Mouse (Mus musculus) right cerebral cortex, postnatal 10 days (tissue): Measurements from ENCODE around the gene Sdr39u1.
A peak's percentile ranks its signal among the peaks of the same experiment; 100 is the strongest.

ENCODE experiments used
- DNase-seq, 2 experiments: peaks; one replicate each; pipeline ENCODE4 v3.0.0; 2021; ENCODE audit warnings: low spot score in 2 of 2

Gene Sdr39u1

DNA sequence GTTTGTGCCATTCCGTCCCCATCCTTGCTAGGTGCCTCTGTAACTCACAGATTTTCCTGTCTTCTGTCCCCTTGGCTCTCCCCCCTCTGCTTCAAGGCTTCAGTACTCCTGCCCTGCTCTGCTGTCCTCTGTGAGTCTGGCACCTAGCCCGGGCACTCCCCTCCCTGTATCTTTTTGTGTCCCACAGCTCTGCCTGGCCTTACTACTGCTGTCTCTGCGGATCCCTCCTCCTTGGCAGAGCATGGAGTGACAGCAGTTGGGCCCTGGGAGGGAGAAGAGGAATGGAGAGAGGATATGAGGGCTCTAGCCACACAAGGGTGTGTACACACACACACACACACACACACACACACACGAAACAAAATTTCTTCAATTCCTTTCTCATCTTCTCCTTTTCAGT is 15.9 kb downstream of the Sdr39u1 start, which contains the start of gene Cbln3:
Cbln3 (minus strand) TSS at position 227 of the 400 bp plus-strand sequence.
- DNase-seq: peak; percentile 60 to 71

DNA sequence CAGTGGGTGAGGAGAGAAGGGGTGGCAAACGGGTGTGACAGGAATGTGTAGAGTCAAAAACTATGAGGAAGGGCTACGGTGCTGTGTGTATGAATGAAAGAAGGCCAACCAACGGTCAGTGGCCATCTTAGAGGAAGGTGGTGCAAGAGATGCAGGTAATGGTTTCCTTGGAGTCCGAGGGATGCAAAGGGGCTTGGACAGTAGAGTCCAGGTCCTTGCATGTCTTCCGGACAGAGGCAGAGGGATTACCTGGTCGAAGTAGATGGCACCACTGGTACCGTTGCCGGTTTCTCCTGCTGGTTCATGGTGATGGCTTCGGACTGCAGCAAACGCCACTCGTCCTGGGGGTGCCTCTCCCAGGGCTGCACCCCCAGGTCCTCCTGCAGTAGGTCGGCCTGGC is 16.4 kb downstream of the Sdr39u1 start:
- DNase-seq: no peak

DNA sequence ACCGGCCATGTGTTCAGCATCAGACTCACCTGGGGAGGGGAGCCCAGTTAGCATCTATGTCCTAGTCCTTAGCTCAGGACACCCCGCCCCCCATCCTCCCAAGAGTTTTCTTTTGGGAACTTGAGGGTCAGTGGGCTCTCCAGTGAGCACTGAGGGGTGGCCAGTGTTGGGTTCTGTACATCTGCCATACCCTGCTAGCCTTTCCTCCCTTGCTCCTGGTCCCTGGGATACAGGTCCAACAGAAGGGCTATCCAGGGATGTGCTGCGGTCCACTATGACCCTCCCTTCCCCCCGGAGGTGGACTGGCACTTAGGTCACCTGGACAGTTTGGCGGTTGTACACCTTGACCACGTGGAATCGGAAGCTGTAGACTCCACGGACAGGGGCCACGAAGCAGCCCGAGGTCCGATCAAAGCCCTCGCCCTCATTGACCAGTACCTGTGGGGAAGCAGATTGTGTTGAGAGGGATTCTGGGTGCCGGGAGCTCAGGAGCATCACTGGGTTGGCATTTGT is 16.9 kb downstream of the Sdr39u1 start:
- DNase-seq: peak in 1 of 2 experiments; percentile 25

DNA sequence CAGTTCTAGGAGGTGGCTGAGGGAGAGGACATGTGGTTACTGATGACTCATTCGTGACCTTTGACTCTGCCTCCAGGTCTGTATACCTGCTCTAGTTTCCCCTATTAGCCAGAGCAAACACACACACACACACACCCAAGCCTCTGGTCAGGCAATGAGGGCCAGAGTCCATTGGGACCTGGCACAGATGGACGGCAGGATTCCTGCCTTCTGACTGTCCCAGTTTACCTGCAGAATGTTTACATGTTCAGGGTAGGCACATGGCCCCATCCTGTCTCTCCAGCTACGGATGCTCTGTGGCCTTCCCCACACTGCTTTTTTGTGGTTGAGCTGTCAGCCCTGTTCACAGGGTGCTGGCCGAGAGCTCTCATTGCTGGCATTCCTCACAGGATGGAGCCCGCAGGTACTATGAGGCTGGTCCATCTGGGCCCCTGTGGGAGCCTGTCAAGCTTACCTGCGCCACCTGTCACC is 17.9 kb downstream of the Sdr39u1 start:
- DNase-seq: peak in 1 of 2 experiments; percentile 28

DNA sequence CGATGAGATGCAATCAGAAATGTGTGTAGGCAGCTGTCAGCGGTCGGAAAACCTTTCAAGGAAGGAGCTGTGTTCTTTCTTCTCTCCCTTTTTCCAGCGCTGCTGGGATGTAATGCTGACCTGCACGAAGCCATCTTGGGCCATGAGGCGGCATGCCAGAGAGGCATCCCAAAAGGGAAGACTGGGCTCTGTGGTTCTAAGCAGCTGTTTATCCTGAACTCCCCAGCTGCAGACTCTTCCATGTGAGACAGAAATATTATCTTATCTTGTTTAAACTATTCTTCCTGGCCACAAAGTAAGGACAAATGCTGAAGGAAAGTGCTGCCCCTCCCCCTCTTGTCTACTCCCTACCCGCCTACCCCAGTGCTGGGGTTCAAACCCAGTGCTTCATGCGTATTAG is 19.1 kb downstream of the Sdr39u1 start:
- no peak for DNase-seq

DNA sequence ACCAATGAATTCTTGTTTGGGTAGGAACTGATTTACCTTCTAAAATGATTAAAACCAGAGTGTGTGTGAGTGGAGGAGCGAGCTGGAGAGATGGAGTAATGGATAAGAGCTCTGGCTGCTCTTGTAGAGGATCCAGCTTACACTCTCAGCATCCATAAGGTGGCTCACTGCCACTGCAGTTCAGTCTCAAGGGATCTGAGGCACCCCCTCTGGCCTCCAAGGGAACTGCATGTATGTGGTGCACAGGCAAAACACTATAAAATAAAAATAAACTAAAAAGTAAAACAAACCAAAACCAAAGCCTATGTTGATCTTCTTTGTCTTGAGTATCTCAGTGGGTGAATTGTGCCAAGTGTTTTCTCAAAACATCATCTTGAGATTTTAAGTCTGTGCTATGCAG is 20.5 kb downstream of the Sdr39u1 start:
- DNase-seq: peak; percentile 85 to 87

DNA sequence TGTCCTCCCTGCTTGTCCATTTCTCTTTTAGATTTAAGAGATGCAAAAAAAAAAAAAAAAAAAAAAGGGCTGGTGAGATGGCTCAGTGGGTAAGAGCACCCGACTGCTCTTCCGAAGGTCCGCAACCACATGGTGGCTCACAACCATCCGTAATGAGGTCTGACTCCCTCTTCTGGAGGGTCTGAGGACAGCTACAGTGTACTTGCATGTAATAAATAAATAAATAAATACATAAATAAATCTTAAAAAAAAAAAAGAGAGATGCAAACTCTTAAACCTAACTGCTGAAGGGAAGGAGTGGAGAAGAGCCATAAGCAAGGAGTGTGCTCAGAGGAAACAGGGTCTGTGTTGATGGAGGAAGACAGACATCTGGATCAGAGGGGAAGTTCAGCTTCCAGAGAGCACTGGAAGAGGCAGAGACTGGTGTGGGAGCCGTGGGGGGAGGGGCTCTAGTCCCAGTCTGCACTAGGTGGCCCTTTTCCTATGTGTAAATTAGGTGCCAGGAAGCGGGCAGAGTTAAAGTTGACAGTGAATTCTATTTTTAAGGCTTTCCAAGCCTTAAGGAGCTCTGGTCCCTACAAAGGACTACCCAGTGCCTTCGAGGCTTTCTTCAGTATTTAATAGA is 21.7 kb downstream of the Sdr39u1 start:
- DNase-seq: no peak

DNA sequence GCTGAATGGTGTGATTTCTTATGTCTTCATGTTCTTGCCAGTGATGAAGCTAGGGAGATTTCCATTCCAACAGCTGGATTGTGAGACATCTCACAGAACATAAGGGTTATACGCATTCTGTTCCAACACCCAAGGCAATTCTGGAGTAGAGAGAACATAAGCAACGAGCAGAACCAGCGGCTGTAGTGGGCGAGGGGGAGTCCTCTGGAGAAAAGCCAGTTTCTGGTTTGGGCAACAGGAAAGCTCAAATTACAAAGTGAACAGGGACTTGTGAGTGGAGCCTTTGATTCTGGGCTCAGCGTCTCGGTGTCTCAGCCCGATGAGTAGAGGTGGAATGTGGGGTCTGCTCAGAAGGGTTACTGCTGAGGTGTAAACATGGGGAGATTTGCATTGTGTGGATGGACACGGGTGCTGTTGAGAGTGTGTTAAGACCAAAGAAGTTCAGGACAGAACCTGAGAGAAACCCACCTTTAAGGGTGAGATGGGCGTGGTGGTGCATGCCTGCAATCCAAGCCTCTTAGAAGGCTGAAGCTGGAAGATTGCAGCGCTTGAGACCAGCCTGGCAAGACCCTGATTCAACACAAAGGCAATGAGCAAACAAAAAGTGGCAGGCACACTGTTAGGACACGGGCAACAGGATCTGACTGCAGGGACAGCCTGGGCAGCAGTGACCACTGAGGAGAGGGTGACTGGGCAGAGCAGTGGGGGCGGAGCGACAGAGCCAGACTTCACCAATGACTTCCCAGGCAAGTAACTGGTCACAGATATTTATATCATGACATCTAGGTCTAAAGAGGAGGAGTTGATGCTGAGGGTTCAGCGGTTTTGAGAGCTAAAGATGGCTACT is 22.4 kb downstream of the Sdr39u1 start:
- DNase-seq: peak in 1 of 2 experiments; percentile 48

DNA sequence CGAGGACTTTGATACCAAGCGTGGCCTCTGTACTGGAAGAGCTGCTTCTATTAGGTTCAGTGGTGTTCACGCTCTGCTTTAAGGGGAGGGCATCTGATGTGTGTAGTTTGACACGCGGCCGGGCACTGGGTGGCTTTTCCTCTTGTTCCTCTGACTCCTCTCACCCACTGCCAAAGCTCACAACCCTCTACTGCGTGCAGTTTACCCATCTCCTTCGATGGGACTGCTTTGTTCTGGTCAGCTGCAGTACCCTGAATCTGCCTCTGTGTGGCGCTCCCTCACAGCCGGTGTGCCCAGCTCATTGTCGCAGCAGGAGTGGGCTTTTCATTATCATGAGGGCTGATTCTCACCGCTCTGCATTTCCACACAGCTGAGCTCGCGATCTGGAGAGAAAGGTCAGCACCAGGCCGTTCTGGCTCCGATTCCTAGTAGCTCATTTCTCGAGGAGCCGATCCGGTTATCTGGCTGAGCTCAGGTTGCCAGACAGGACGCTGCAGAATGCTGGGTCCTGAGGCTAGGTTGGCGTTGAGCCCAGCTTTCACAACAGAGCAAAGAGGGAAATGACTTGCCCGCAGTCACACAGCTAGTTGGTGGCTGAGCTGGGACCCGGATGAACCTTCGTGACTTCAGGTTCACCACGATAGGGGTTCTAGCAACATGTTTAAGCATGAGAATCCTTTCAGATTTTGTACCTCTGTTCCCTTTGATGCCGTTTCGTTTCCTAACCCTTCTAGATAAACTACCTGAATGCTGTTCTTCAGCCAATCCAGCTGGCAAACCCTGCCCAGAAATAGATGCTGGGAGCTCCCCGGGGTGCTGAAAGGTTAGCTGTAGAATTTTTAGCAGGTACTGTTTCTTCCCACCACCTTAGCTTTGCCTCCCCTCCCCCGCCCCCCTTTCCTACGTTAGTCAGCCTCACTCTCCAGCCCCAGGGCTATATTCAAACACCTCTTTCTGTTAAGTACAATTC is 26.1 kb downstream of the Sdr39u1 start:
- peak; percentile 76 to 85 for DNase-seq

DNA sequence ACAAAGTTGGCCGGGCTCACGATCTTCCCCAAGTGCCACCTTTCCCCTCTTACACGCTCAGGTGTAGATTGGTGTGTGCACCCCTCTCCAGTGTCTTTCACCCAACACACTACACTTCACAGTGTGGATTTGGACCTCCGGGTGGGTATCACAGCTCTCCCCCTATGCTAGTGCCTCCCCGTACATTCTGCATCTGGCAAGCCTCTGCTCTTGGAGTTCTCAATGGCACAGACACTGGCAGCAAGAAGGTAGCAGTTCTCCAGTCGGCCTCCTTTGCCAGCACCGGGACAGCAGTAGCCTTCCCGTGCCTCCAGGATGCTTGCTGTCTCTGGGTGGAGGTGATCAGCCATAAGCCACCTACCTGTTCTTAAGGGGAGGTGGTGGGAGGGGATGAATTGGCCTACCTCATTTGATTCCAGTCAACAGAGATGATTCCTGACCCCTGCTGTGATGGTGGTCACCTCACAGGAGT is 26.8 kb downstream of the Sdr39u1 start:
- DNase-seq: peak in 1 of 2 experiments; percentile 26

DNA sequence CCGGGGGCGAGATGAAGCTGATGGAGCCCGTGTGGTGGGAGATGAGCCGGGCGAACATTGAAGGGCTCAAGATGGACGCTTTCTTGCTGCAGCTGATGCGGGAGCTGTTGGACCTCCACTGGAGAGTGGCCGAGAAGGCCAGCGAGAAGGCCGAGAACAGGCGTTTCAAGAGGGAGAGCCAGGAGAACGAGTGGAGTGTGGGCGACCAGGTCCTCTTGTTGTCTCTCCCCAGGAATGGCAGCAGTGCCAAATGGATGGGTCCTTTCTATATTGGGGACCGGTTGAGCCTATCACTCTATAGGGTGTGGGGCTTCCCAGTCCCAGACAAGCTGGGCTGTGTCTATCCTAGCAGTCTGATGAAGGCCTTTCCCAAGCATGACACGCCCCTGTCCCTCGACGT is 27.5 kb downstream of the Sdr39u1 start:
- no peak for DNase-seq

DNA sequence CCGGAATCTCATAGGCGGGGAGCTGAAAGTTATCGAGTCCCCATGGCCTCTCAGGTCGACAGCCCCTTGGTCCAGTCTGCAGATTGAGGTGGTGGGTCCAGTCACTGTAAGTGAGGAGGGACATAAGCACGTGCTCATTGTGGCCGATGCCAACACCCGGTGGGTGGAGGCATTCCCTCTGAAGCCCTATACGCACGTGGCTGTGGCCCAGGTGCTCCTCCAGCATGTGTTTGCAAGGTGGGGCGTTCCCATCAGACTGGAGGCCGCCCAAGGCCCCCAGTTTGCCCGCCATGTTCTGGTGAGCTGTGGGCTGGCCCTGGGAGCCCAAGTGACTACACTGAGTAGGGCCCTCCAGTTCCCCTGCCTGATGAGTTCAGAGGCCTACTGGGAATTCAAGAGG is 28.1 kb downstream of the Sdr39u1 start:
- no peak for DNase-seq

DNA sequence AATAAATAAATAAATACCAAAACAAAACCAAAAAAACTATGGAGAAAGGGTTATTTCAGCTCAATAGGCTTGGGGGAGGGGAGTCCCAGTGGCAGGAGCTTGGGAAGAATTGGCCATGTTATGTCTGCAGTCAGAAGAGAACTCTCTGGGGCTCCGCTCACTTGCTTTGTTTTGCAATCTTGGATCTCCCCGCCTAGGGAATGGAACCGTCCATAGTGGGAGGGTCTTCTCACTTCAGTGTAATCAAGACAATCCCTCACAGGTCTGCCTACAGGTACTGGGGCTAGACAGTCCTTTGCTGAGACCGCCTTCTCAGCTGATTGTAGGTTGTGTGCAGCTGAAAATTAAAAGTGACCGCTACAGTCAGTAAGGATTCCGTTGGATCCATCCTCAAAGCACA is 30.6 kb downstream of the Sdr39u1 start:
- DNase-seq: no peak

DNA sequence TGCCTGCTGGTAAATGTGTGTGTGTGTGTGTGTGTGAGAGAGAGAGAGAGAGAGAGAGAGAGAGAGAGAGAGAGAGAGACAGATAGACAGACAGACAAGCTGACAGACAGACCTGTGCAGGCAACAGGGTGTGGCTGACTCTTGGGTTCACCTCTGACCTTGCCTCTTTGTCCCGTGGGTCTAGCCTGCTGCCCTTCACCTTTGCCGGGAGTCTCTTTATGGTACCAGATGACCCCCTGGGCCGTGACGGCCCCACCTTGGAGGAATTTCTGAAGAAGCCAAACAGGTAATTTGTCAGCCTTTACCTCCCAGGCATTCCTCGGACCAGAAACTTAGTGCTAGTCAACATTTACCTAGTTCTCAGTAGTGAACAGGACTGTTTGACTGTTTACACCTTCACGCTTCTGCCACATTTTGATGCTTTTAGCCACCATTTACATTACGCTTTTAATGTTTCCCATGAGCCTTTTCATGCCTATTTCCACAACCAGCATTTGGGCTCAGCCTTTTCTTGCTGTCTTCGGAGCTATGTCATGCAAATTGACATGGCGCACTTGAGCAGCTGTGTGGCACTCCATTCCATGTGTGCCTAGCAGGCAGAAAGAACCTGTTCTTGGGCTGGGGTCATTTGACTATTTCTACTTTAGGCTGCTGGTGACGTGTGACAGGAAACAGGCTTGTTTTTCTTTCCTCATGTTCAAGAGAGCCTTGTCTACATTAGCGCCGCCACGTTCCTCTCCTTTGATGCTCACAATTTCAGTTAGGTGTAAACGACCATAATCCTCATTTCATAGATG is 31.7 kb downstream of the Sdr39u1 start:
- no peak for DNase-seq

DNA sequence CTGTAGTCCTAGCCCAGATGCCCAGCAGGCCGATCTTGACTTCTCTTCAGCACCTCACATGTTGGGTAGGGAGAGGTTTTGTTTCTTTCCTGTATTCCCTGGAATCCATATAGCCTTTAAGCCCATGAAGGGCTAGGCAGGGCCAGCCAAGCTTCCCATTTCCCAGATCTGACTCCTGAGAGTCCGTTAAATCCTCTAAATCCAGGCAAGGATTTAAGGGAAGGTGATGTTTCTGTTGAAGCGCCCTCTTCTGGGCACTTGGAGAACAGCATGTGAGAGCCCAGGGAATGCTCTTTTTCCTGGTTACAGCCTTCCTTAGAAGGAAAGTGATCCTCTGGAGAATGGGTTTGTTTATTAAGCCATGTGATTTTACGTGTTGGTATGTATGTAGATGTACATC is 33.1 kb downstream of the Sdr39u1 start:
- peak; percentile 32 to 67 for DNase-seq

DNA sequence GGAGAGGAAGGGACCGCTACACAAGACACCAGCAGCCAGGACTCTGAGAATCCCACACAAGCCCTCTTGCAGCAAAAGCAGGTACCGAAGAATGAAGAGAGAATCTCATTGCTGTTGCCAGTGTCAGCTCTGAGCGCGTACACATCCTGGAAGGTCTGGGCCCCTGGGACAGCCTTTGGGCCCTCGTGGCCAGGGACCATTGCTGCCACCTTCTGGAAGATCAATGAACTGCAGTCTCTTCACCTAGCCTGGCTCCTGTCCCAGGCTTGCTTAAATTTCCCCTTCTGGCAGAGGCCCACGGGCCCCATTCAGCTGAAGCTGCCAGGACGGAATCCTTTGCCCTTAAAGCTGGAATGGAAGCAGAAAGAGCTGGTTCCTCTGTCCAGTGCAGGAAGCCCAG is 36.3 kb downstream of the Sdr39u1 start:
- peak; percentile 43 to 68 for DNase-seq

DNA sequence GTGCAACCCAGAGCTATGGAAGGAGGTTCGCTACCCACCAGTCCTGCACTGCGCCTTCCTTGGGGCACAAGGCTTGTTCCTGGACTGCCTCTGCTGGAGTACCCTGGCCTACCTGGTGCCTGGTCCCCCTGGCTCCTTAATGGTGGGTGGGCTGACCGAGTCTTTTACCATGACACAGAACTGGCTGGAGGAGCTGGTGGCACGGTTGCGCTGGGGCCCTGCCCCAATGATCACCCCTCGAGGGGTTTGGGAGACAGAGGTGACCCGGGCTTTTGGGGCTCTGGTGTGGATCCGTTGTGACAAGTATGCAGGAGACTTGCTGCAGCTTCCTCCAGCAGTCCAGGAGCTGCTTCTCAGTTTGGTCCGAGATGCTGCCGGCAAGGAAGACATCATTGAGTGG is 37.1 kb downstream of the Sdr39u1 start:
- DNase-seq: no peak

DNA sequence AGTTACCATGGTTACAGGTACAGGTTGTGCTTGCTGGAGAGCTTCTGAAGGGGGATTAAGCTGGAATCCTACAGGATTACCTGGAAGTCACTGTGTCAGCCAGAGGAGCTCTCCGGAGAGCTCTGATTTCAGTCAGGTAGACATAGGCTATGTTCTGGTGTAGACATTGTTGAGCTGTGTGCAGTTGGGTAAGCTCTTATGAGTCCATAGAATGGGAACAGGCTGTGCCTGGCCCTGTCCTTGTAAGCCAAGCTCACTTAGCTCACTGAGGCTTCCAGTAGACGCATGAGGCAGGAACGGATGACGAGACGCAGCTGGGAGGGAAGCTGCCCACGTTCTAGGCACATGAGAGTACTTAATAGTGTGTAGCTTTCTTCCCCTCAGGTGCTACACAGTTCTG is 37.9 kb downstream of the Sdr39u1 start:
- no peak for DNase-seq

DNA sequence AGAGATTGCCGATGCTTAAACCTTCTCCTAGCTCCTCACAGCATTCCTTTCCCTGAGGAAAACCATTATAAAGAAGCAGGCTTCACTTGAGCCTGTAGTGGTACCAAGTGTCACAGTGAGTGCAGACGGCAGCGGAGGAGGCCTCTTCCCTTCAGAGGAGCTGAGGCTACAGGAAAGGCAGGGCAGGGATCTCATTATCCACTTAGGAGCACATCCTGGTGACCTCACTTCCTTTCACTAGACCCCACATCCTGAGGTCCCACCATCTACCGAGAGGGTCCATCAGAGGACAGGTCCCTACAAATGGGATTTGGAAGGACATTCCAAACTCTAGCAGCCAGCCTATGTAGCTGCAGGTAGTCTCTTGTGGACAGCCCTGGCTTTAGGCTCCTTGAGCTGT is 42.5 kb downstream of the Sdr39u1 start:
- no peak for DNase-seq

DNA sequence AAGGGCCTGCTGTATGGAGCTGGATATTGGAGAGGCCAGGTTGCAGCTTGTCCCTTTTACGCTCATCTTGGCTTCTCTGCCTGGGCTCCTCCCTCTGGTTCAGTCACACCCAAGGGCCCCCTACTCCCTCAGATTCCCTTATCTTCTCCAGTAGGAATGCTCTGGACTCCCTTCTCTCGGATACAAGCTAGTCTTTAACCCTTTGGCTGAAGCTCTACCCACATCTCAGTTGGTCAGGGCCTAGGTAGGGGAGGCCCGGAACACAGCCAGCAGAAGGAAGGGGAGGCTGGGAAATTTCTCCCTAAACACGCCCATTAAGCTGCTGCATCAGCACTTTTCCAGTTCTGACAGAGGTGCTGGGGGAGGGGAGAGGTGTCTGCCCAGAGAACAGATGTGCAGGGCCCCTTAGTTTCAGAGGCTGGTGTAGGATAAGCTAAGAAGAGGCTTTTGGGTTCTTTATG is 45.0 kb downstream of the Sdr39u1 start:
- DNase-seq: peak; percentile 41 to 43
